Mouse (Mus musculus): ENCODE results near the gene Ddx43.

Ddx43 gene

GRCm38 (mm10) chr9:78374397-78374796 lies 21.2 kb upstream of the Ddx43 start:
- no peak for DNase-seq

- no peak for DNase-seq
Measured at GRCm38 (mm10) chr9:78374885-78375389, 20.6 kb upstream of the Ddx43 start.

- no peak for DNase-seq
Measured at GRCm38 (mm10) chr9:78375486-78375885, 20.1 kb upstream of the Ddx43 start.

- DNase-seq = no peak
Measured at GRCm38 (mm10) chr9:78377546-78377945, 18.0 kb upstream of the Ddx43 start.

GRCm38 (mm10) chr9:78378113-78378785 lies 17.3 kb upstream of the Ddx43 start, which contains the start of gene Ooep:
Gene Ooep (minus strand): TSS chr9:78378725.
- DNase-seq = peak; percentile 37 to 63

- peak; percentile 16 to 21 for DNase-seq
Measured at GRCm38 (mm10) chr9:78385893-78386292, 9.7 kb upstream of the Ddx43 start.

- no peak for DNase-seq
Measured at GRCm38 (mm10) chr9:78386947-78387346, 8.6 kb upstream of the Ddx43 start.

GRCm38 (mm10) chr9:78389981-78390380 lies 5.6 kb upstream of the Ddx43 start:
- DNase-seq = no peak

GRCm38 (mm10) chr9:78393741-78394140 lies 1.8 kb upstream of the Ddx43 start:
- no peak for DNase-seq

GRCm38 (mm10) chr9:78394602-78395001 lies 975 bp upstream of the Ddx43 start:
- no peak for DNase-seq

GRCm38 (mm10) chr9:78395244-78395629 lies 340 bp upstream of the Ddx43 start:
- DNase-seq = no peak

- no peak for DNase-seq
Measured at GRCm38 (mm10) chr9:78396517-78396916, 940 bp downstream of the Ddx43 start.

GRCm38 (mm10) chr9:78400570-78400969 lies 5.0 kb downstream of the Ddx43 start:
- no peak for DNase-seq

- no peak for DNase-seq
Measured at GRCm38 (mm10) chr9:78401596-78401995, 6.0 kb downstream of the Ddx43 start.

- peak; percentile 6 to 26 for DNase-seq
Measured at GRCm38 (mm10) chr9:78427362-78427781, 31.8 kb downstream of the Ddx43 start.

- DNase-seq = peak in 1 of 2 experiments; percentile 10
Measured at GRCm38 (mm10) chr9:78428185-78428584, 32.6 kb downstream of the Ddx43 start.

GRCm38 (mm10) chr9:78428870-78429432 lies 33.4 kb downstream of the Ddx43 start:
- DNase-seq = no peak

GRCm38 (mm10) chr9:78429551-78429950 lies 34.0 kb downstream of the Ddx43 start:
- no peak for DNase-seq

GRCm38 (mm10) chr9:78430486-78430885 lies 34.9 kb downstream of the Ddx43 start:
- no peak for DNase-seq

GRCm38 (mm10) chr9:78432471-78432870 lies 36.9 kb downstream of the Ddx43 start:
- no peak for DNase-seq

GRCm38 (mm10) chr9:78439426-78439825 lies 43.8 kb downstream of the Ddx43 start:
- no peak for DNase-seq

GRCm38 (mm10) chr9:78442237-78442578 lies 46.6 kb downstream of the Ddx43 start:
- DNase-seq = no peak

- DNase-seq = peak; percentile 69 to 79
Measured at GRCm38 (mm10) chr9:78442579-78443392, 47.2 kb downstream of the Ddx43 start, which contains the start of gene Cgas. Gene Cgas (minus strand): TSS chr9:78443237.

GRCm38 (mm10) chr9:78447606-78447972 lies 52.0 kb downstream of the Ddx43 start:
- DNase-seq = no peak

All from kidney, postnatal 4 days (tissue).